Mouse (Mus musculus): Measurements from ENCODE around the gene Ints3.

DNA sequence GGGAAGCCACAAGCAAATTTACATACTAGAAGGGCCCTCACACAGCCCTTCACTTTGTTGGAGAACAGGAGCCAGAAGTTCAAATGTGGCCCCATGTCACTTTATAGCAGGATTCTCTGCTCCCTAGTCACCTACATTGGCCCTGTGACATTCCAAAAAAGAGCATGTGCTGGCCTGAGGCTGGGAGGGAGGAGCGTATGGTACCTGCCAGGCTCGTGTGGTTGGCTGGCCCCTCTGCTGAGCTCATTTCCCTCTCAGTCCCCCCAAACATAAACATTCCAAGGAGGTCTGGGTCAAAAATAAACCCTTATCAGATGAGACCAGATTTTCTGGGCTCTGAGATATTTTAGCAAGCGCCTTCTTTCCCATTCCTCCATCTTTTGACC is 20.4 kb downstream of the Ints3 start:
- TF ChIP-seq POLR2A (IDR thresholded peaks at IDR 0.05; ENCODE audit: extremely low read depth, insufficient read depth, low read length) (no peak), CTCF (IDR thresholded peaks at IDR 0.05; ENCODE audit: low read depth, low read length) (no peak)

Measured in liver, adult 2 months (tissue).